Mouse (Mus musculus): ENCODE data around the gene Trim8. TPM values are rescaled to one million over a fixed set of nuclear protein-coding genes. Genes with fewer than 3 reads are reported as not detected.

Trim8 gene
- polyA plus RNA-seq, 1 experiment from 2014 or later, result 31.6 TPM

DNA sequence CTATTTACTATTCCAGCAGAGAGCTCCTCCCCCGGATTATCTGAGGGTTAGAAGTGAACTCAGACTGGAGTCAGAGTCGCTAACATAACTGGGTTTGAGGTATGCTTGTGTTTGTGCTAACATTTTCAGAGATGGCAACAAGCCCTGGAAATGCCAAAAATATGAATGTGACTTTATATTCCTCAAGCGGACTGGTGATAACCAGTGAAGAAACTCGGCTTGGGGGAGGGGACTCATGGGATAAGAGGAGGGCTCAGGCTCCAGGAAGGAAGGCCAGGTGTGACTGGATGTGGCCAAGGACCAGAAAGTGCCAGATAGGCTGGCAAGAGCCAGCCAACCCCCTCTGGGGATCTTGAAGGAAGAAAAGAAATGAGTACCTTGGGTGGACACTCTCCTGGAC, 19.7 kb upstream of the Trim8 start:
- Histone ChIP-seq H3K36me3 (peaks cover 62% of the 10 kb centered on the region), H3K27me3 (no peaks in the 10 kb centered on the region), H3K9me3 (no peaks in the 10 kb centered on the region), H3K4me3 (no peak overlapping the region), H3K9ac (no peak overlapping the region), H3K4me2 (no peak overlapping the region), H3K27ac (peak overlapping the region; percentile 78), H3K4me1 (replicated peaks) (peaks cover 73% of the 10 kb centered on the region)
- ATAC-seq (ENCODE audit: low FRiP score), result no peak
- 31% methylated on average over 4 of the region's 4 CpGs for WGBS

GRCm38 (mm10) chr19:46482896-46483516, 18.5 kb upstream of the Trim8 start:
- peaks cover 61% of the 10 kb centered on the region for H3K4me1 ChIP-seq (replicated peaks)
- 43% methylated on average over 17 of the region's 17 CpGs for WGBS

GRCm38 (mm10) chr19:46483701-46484328, 17.7 kb upstream of the Trim8 start:
- WGBS, result 73% methylated on average over 15 of the region's 15 CpGs
- Histone ChIP-seq H3K4me1 (replicated peaks) (peaks cover 56% of the 10 kb centered on the region), H3K4me3 (no peak overlapping the region), H3K4me2 (no peak overlapping the region), H3K9me3 (no peaks in the 10 kb centered on the region), H3K36me3 (peaks cover 58% of the 10 kb centered on the region), H3K9ac (0 out of 2 replicates have a peak overlapping the region, but pooled peaks have one; percentile 58), H3K27ac (peak overlapping the region; percentile 76), H3K27me3 (no peaks in the 10 kb centered on the region)
- ATAC-seq (ENCODE audit: low FRiP score), result no peak

More at GRCm38 (mm10) chr19:46482896-46483516, 18.5 kb upstream of the Trim8 start:
- Histone ChIP-seq H3K27ac (peak overlapping the region; percentile 55; the same call in 1 of the 2 replicates), H3K9me3 (no peaks in the 10 kb centered on the region), H3K27me3 (no peaks in the 10 kb centered on the region), H3K36me3 (peaks cover 66% of the 10 kb centered on the region), H3K4me3 (no peak overlapping the region), H3K9ac (no peak overlapping the region), H3K4me2 (no peak overlapping the region)
- ATAC-seq (ENCODE audit: low FRiP score), result no peak

DNA sequence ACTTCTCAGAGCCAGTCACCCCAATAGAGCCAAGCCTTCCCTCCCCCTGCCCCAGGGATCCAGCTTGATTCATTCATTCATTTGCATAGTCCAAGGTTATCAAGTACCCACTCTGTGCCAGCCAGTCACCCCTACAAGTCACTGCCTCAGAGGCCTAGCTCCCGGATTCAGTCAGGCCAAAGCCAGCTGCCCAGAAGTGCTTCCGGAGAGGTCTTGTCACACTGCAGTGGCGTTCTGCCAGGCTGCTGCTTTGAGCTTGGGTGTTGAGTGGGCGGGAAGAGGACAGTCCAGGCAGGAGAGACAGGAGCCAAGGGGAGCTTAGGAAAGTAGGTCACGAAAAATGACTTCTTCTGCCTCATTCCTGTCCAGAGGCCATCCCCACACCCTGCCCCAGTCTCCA, 17.0 kb upstream of the Trim8 start:
- Histone ChIP-seq H3K27ac (peak overlapping the region; percentile 76), H3K9ac (no peak overlapping the region)

DNA sequence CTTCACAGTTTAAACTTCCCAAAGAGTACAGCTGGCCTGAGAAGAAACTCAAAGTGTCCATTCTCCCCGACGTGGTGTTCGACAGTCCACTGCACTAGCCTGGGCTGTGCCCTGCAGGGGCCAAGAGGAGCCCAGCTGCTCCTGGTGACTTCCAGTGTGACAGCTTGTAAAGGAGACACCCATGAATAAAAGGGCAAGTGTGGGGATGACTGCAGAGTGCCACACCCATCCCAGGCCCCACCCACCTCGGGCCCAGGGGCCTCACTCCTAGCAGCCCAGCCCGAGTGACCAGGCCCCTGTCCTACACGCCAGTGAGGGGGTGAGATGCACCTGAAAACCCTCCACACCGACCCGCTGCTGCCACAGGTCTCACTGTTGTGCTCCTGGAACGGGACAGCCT, 15.7 kb upstream of the Trim8 start:
- Histone ChIP-seq H3K9ac (no peak overlapping the region), H3K4me1 (replicated peaks) (peaks cover 43% of the 10 kb centered on the region), H3K4me3 (no peak overlapping the region), H3K27ac (no peak overlapping the region), H3K27me3 (no peaks in the 10 kb centered on the region), H3K36me3 (peaks cover 41% of the 10 kb centered on the region), H3K4me2 (no peak overlapping the region), H3K9me3 (no peaks in the 10 kb centered on the region)
- no peak for ATAC-seq (ENCODE audit: low FRiP score)
- 73% methylated on average over 9 of the region's 9 CpGs for WGBS

More for the DNA sequence above, 17.0 kb upstream of the Trim8 start:
- Histone ChIP-seq H3K4me2 (no peak overlapping the region), H3K36me3 (peaks cover 54% of the 10 kb centered on the region), H3K4me1 (replicated peaks) (peaks cover 49% of the 10 kb centered on the region), H3K27me3 (no peaks in the 10 kb centered on the region), H3K9me3 (no peaks in the 10 kb centered on the region), H3K4me3 (no peak overlapping the region)
- 69% methylated on average over 5 of the region's 5 CpGs for WGBS
- ATAC-seq (ENCODE audit: low FRiP score), result no peak

DNA sequence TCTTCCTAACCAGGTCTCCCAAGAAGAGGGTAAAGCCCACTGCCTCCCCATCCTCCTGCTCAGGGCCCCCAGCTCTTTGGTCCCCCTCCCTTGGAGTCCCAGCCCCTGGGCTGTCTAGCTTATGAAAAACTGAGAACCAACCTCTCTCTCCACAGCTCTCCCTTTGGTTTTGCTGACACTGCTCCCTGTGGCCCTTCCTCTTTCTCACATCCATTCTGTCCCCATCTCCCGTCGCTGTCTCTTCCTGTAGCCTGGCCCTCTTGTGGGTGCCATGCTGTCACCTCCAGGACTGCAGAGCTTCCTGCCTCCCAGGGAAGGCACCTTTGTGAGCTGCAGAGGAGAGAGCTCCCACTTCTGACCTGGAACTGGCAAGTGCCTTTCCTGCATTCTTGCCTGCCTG, 14.8 kb upstream of the Trim8 start:
- Histone ChIP-seq H3K27ac (no peak overlapping the region), H3K27me3 (no peaks in the 10 kb centered on the region), H3K9me3 (no peaks in the 10 kb centered on the region), H3K9ac (no peak overlapping the region), H3K4me2 (no peak overlapping the region), H3K36me3 (peaks cover 41% of the 10 kb centered on the region), H3K4me1 (replicated peaks) (peaks cover 35% of the 10 kb centered on the region), H3K4me3 (no peak overlapping the region)
- 76% methylated on average over 2 of the region's 2 CpGs for whole genome bisulfite sequencing
- ATAC-seq (ENCODE audit: low FRiP score), result no peak

GRCm38 (mm10) chr19:46489448-46489847, 12.1 kb upstream of the Trim8 start:
- WGBS, result 100% methylated on average over 1 of the region's 1 CpGs
- no peak for ATAC-seq (ENCODE audit: low FRiP score)
- peaks cover 9% of the 10 kb centered on the region for H3K4me1 ChIP-seq (replicated peaks)

GRCm38 (mm10) chr19:46490634-46491033, 10.9 kb upstream of the Trim8 start:
- WGBS, result 0% methylated on average over 2 of the region's 2 CpGs
- Histone ChIP-seq H3K4me1 (replicated peaks) (peaks cover 5% of the 10 kb centered on the region), H3K9ac (no peak overlapping the region), H3K4me3 (no peak overlapping the region), H3K9me3 (no peaks in the 10 kb centered on the region), H3K27me3 (no peaks in the 10 kb centered on the region), H3K4me2 (no peak overlapping the region), H3K36me3 (peaks cover 21% of the 10 kb centered on the region), H3K27ac (no peak overlapping the region; the same call in 1 of the 2 replicates)
- no peak for ATAC-seq (ENCODE audit: low FRiP score)

More at GRCm38 (mm10) chr19:46489448-46489847, 12.1 kb upstream of the Trim8 start:
- Histone ChIP-seq H3K9me3 (no peaks in the 10 kb centered on the region), H3K27me3 (no peaks in the 10 kb centered on the region), H3K27ac (no peak overlapping the region), H3K9ac (no peak overlapping the region), H3K36me3 (peaks cover 33% of the 10 kb centered on the region), H3K4me3 (no peak overlapping the region), H3K4me2 (no peak overlapping the region)

DNA sequence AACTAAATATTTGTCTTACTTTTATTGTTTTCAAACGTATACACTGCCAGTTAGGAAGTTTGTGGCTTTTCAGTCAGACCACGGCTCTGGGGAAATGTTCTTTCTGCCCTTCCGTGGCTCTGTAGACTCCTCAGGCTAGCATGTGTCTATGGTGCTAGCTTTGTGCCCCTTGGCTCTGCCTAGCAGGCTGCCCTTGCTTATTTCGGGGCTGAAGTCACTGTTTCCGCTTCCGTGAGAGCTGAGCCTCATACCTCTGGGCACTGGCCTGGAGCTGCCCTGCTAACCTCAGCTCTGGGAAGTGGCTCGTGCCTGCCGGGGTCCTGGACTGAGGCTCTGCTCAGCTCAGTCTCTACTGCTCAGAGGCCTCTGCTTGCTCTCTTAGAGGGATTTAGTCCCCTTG, 6.4 kb upstream of the Trim8 start:
- H3K27ac ChIP-seq, result 0 out of 2 replicates have a peak overlapping the region, but pooled peaks have one; percentile 20
- no peaks in the 10 kb centered on the region for H3K9me3 ChIP-seq
- WGBS, result 86% methylated on average over 8 of the region's 8 CpGs
- H3K4me2 ChIP-seq, result no peak overlapping the region
- no peaks in the 10 kb centered on the region for H3K36me3 ChIP-seq
- no peak overlapping the region for H3K4me3 ChIP-seq
- ATAC-seq (ENCODE audit: low FRiP score), result no peak
- H3K9ac ChIP-seq, result no peak overlapping the region
- H3K4me1 ChIP-seq (replicated peaks), result peaks cover 8% of the 10 kb centered on the region
- H3K27me3 ChIP-seq, result no peaks in the 10 kb centered on the region

GRCm38 (mm10) chr19:46497230-46497629, 4.3 kb upstream of the Trim8 start:
- H3K4me1 ChIP-seq (replicated peaks), result peaks cover 4% of the 10 kb centered on the region
- H3K9ac ChIP-seq, result no peak overlapping the region
- ATAC-seq (ENCODE audit: low FRiP score), result no peak
- 70% methylated on average over 2 of the region's 2 CpGs for WGBS
- no peak overlapping the region for H3K27ac ChIP-seq
- no peaks in the 10 kb centered on the region for H3K36me3 ChIP-seq
- H3K4me3 ChIP-seq, result no peak overlapping the region
- no peak overlapping the region for H3K4me2 ChIP-seq
- no peaks in the 10 kb centered on the region for H3K27me3 ChIP-seq
- H3K9me3 ChIP-seq, result no peaks in the 10 kb centered on the region

DNA sequence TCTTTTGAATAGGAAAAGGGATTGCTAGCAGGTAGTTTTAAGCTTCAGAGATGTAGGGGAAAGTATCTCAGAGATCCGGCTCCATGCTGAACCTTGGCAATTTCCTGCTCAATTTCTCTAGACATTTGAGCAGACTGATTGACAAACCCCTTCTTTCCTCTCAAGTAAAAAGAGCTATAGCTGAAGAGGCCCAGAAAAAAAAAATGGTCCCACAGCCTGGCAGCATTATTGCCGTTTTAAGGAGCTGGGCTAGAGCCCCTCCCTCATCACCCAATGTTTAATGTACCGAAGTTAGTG, 2.0 kb upstream of the Trim8 start:
- Histone ChIP-seq H3K4me1 (replicated peaks) (peaks cover 8% of the 10 kb centered on the region), H3K27me3 (no peaks in the 10 kb centered on the region), H3K9me3 (no peaks in the 10 kb centered on the region), H3K9ac (peak overlapping the region; percentile 47; the same call in 1 of the 2 replicates), H3K4me3 (peak overlapping the region; percentile 99), H3K36me3 (no peaks in the 10 kb centered on the region), H3K27ac (peak overlapping the region; percentile 84), H3K4me2 (peak overlapping the region; percentile 47)
- 1% methylated on average over 3 of the region's 3 CpGs for WGBS
- ATAC-seq (ENCODE audit: low FRiP score), result no peak

DNA sequence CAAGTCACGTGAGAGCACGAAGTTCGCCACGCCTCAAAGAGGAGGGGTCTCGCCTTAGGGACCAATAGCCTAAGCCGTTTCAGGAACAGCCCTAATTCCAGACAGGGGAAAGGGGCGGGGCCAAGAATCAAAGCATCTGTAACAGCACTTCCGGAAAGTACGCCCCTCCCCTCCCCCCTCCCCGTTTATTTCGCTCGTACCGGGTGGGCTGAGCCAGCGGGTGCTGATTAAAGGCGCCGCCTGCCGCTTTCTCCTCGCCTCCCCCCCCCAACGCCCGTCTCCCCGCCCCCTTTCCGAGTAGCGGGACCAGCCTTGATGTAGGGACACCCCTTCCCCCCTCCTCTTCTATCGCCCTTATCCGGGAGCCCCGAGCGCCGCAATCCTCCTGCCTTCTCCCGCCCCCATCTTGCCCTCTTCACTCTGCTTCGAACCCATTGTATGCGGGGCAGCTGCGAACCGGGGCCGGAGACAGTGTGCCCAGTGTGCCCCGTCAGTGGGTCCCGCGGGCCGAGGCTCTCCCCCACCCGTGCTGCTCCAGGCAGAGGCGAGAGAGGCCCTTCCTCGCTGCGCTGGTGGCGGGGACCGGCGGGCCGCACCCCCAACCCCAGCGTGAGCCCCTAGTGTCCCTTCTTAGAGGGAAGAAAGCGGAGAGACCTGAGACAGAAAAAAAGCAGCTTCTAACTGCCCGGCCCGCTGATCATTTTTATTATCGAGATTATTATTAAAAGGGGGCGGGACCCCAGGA, 1.5 kb upstream of the Trim8 start:
- under 1% methylated on average over 42 of the region's 52 CpGs for WGBS
- Histone ChIP-seq H3K27me3 (no peaks in the 10 kb centered on the region), H3K9me3 (no peaks in the 10 kb centered on the region), H3K9ac (peak overlapping the region; percentile 99), H3K27ac (peak overlapping the region; percentile 100), H3K36me3 (no peaks in the 10 kb centered on the region), H3K4me3 (peak overlapping the region; percentile 99), H3K4me1 (replicated peaks) (peaks cover 13% of the 10 kb centered on the region), H3K4me2 (peak overlapping the region; percentile 93)
- ATAC-seq (ENCODE audit: low FRiP score), result peak; percentile 89
